Mouse (Mus musculus) thymus, postnatal 25 days (tissue): Measurements from ENCODE around the gene Vmn1r206.
"Not testable (repeated sequence)": the region's sequence is repeated elsewhere in the genome, so short reads cannot be mapped to it uniquely, and the experiment has no call there.

ENCODE experiments used
- DNase-seq: peaks from one replicate; pipeline ENCODE4 v3.0.0; 2022

Vmn1r206 gene

DNA sequence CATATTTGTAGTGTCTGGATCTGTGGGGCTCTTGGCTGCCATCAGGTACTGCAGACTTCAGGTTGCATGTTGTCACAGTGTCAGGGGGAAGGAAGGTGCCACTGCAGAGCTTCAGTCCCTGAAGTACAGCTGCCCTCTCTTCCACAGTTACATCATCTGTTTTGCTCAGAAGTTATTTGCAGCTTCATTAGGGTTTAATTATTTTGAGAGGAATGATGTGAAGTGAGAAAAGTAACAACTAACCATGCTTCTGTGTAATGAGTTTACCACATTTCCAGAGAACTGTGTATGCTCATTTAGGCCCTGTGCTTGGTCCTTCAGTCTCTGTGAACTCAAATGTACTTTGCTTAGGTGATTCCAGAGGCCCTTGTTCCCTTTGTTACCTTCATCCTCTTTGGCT, at the start of gene Vmn1r206:
Gene Vmn1r206, minus strand, starts transcription at position 101 of the 400 bp plus-strand sequence.
- not testable (repeated sequence) for DNase-seq

DNA sequence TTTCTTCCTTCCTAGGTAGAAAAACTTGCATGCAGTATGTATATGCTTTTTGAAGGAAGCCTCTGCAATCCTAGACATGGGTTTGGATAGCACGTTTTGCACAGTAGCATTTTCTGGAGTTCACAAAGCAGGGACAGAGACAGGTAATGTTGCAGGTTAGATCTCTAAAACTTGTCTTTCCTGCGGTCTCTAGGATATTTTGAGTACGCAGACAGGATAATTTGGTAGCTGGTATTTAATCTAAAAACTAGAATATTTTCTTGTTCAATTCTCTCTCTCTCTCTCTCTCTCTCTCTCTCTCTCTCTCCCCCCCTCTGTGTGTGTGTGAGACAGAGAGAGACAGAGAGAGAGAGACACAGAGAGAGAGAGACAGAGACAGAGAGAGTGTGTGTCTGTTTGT, 31.2 kb downstream of the Vmn1r206 start, which contains the start of gene Vmn1r205:
Gene Vmn1r205, minus strand, starts transcription at position 101 of the 400 bp plus-strand sequence.
- no peak for DNase-seq

DNA sequence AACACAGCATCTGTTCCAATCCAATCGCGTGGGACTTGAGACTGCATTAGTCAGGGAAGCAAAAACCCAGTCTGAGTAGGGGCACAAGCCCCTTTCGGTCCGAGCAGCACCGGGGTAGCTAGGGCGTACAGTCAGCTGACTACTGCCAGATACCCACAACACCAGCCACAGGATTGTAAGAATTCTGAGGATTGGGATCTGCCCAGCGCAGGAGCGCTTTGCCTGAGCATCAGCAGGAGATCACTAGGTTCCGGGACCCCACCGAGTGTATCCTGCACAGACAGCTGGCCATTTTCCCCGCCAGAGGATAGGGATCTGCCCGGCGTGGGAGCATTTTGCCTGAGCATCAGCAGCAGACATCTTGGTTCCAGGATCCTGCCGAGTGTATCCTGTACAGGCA, 40.7 kb downstream of the Vmn1r206 start:
- DNase-seq = not testable (repeated sequence)

DNA sequence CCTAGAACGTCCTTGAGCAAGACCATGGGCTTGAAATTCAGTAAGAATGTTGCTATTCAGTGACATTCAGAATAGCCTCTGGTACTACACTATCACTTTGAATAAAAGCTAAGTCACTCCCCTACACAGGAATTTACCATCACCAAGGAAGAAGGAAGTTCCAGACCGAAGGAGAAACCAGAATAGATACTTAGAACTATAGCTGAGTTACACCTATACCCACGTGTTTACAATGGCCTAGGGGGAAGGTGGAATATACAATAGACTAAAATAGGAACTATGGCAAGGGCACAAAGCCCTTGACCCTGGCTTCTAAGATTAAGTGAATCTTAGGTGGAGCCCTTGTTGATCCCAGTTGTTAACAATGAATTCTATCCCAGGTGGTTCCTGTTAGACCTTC, 49.1 kb downstream of the Vmn1r206 start:
- DNase-seq = not testable (repeated sequence)
